Mouse (Mus musculus) stomach, postnatal 0 days (tissue): Measurements from ENCODE around the gene Grm2. TPM values are rescaled to one million over a fixed set of nuclear protein-coding genes. Genes with fewer than 3 reads are reported as not detected.

Experiments used
- ATAC-seq: fragments of 200-750 bp; cut with Nextera tagmentation; 2 replicates; pipeline ENCODE4 v1.8.0; 2017; ENCODE audit not compliant: low FRiP score, low TSS enrichment
- DNase-seq: peaks from one replicate; pipeline ENCODE4 v3.0.0-alpha.2; 2016; ENCODE audit warnings: low spot score
- H3K27ac ChIP-seq: fragments of 300-500 bp; sonication (generic); replicated peaks from 2 replicates; pipeline ENCODE4 v1.5.1; 2014; ENCODE audit warnings: mild to moderate bottlenecking, control low read depth
- H3K27me3 ChIP-seq: fragments of 300-500 bp; sonication (generic); 2 replicates; pipeline ENCODE4 v1.6.1; 2014; ENCODE audit warnings: low read length; ENCODE audit not compliant: control insufficient read depth, insufficient read depth
- H3K36me3 ChIP-seq: fragments of 300-500 bp; sonication (generic); 2 replicates; pipeline ENCODE4 v1.6.1; 2014; ENCODE audit warnings: low read length, mixed read lengths; ENCODE audit not compliant: control insufficient read depth, insufficient read depth
- H3K4me1 ChIP-seq: fragments of 300-500 bp; sonication (generic); replicated peaks from 2 replicates; pipeline ENCODE4 v1.6.1; 2014; ENCODE audit warnings: antibody characterized with exemption; ENCODE audit not compliant: control insufficient read depth, insufficient read depth
- H3K4me2 ChIP-seq: fragments of 300-500 bp; sonication (generic); replicated peaks from 2 replicates; pipeline ENCODE4 v1.6.1; 2014; ENCODE audit warnings: low read depth, mild to moderate bottlenecking, control low read depth, moderate library complexity
- H3K4me3 ChIP-seq: fragments of 300-500 bp; sonication (generic); 2 replicates; pipeline ENCODE4 v1.5.1; 2014; ENCODE audit warnings: low read depth, low read length, control low read depth
- H3K9ac ChIP-seq: fragments of 300-500 bp; sonication (generic); 2 replicates; pipeline ENCODE4 v1.6.1; 2014; ENCODE audit warnings: mild to moderate bottlenecking, low read length, control low read depth, mixed read lengths
- H3K9me3 ChIP-seq: fragments of 300-500 bp; sonication (generic); 2 replicates; pipeline ENCODE4 v1.6.1; 2016; ENCODE audit warnings: low read length; ENCODE audit not compliant: control insufficient read depth
- CTCF ChIP-seq: IDR thresholded peaks from 2 replicates; pipeline ENCODE4 v1.5.1; 2016; ENCODE audit warnings: antibody characterized with exemption, low read depth, mild to moderate bottlenecking, moderate library complexity
- EP300 ChIP-seq: optimal IDR thresholded peaks from 2 replicates; pipeline ENCODE3; 2016; ENCODE audit warnings: antibody characterized with exemption
- WGBS: fragments of 180-500 bp; shearing (Covaris S2); extraction: QIAGEN DNeasy Blood & Tissue Kit; methylation state at CpG from one replicate; pipeline ENCODE4 v1.1.7; 2014; 5-methylcytosine and 5-hydroxymethylcytosine counted together
- polyA plus RNA-seq: library from polyadenylated mRNA; unstranded; fragments of >200 nt; fragmentation: Nextera tagmentation; extraction: Ambion mirVana; gene quantifications from 2 replicates; pipeline ENCODE4 v1.2.1, GENCODE M21; 2015

Gene Grm2
- polyA plus RNA-seq, 1 experiment from 2014 or later = not detected

GRCm38 (mm10) chr9:106684918-106685248 lies 29.0 kb upstream of the Grm2 start:
- 1% methylated on average over 13 of the region's 14 CpGs for WGBS
- ATAC-seq (no peak), DNase-seq (peak; percentile 53)
- peak overlapping the region; percentile 92 for H3K27ac ChIP-seq
- peak overlapping the region; percentile 77 for H3K4me3 ChIP-seq
- H3K9me3 ChIP-seq = no peaks in the 10 kb centered on the region
- peaks cover 9% of the 10 kb centered on the region for H3K36me3 ChIP-seq
- H3K9ac ChIP-seq = peak overlapping the region; percentile 81
- 0 out of 2 replicates have a peak, but pooled peaks cover 3% of the 10 kb centered on the region for H3K4me1 ChIP-seq
- TF ChIP-seq EP300 (no peak), CTCF (no peak)
- no peaks in the 10 kb centered on the region for H3K27me3 ChIP-seq
- peak overlapping the region; percentile 93 for H3K4me2 ChIP-seq

GRCm38 (mm10) chr9:106684093-106684872 lies 28.4 kb upstream of the Grm2 start:
- Histone ChIP-seq H3K27me3 (no peaks in the 10 kb centered on the region), H3K27ac (peak overlapping the region; percentile 92; the same call in 1 of the 2 replicates), H3K4me3 (peak overlapping the region; percentile 77), H3K9ac (peak overlapping the region; percentile 81), H3K9me3 (no peaks in the 10 kb centered on the region), H3K4me1 (0 out of 2 replicates have a peak, but pooled peaks cover 3% of the 10 kb centered on the region), H3K4me2 (peak overlapping the region; percentile 93), H3K36me3 (peaks cover 13% of the 10 kb centered on the region)
- ATAC-seq (no peak), DNase-seq (no peak)
- TF ChIP-seq CTCF (no peak), EP300 (no peak)
- 64% methylated on average over 6 of the region's 6 CpGs for WGBS

DNA sequence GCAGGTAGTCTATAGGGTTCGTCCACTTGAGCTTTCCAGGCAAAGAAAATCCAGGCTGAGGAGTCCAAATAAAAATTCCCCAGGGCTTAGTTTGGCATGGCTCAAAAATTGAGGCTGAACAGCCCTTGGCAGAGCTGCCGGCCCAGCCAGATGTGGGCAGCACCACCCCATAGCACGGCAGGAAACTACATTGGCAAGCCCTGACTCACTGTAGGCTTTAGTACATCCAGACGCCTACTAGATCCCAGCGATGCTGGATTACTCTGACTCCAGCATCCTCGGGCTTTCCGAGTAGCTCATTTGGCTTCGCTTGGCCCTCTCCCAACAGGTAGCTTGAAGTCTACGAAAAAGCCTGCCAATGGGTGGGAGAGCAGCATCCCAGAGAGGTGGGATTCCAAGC lies 25.1 kb upstream of the Grm2 start:
- no peak overlapping the region for H3K4me3 ChIP-seq
- 80% methylated on average over 9 of the region's 9 CpGs for WGBS
- no peak for ATAC-seq
- no peaks in the 10 kb centered on the region for H3K27me3 ChIP-seq
- TF ChIP-seq CTCF = no peak
- TF ChIP-seq EP300 = no peak
- DNase-seq = no peak
- no peak overlapping the region for H3K9ac ChIP-seq
- no peak overlapping the region for H3K27ac ChIP-seq
- peaks cover 16% of the 10 kb centered on the region for H3K36me3 ChIP-seq
- H3K4me2 ChIP-seq = no peak overlapping the region
- H3K9me3 ChIP-seq = no peaks in the 10 kb centered on the region
- 0 out of 2 replicates have a peak, but pooled peaks cover 3% of the 10 kb centered on the region for H3K4me1 ChIP-seq

DNA sequence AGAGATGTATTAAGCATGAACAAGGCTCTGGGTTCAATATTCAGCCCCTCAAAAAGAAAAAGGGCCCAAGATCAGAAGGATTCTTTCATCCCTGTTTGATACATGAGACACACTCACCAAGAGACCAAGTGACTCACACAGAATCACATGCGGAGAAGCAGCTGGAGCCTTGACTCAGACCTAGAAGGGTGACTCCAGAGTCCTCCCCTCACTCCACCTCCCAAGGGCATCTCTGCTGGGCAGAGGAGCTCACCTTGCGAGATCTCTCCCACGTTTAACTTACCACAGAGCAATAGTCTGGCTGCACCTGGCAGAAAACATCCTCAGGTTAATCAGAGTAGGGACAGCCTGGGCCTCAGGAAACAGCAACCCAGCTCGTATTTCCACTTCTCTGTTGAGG lies 22.4 kb upstream of the Grm2 start:
- no peak overlapping the region for H3K9ac ChIP-seq
- ATAC-seq (no peak), DNase-seq (no peak)
- 63% methylated on average over 4 of the region's 4 CpGs for WGBS
- no peak overlapping the region for H3K4me3 ChIP-seq
- H3K27ac ChIP-seq = no peak overlapping the region
- TF ChIP-seq EP300 (no peak), CTCF (no peak)
- no peaks in the 10 kb centered on the region for H3K4me1 ChIP-seq
- peaks cover 22% of the 10 kb centered on the region for H3K36me3 ChIP-seq
- H3K4me2 ChIP-seq = no peak overlapping the region
- H3K9me3 ChIP-seq = no peaks in the 10 kb centered on the region
- H3K27me3 ChIP-seq = no peaks in the 10 kb centered on the region

DNA sequence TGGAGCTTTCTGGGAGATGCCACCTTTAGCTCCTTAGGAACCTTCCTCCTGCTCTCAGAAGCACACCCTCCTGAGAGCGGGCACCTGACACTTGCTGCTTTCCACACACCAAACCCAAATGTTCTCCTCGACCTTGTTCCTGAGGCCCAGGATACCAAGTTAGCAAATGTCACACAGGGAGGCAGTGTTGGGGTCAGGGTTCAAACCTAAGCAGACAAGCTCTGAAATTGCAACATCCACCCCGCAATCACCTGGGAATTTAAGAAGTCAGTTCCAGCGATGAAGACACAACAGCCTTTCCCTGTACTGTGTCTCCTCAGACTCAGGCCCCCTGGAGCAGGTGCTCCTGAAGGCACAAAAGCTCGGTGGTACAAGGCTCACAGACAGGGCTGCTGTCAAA lies 21.8 kb upstream of the Grm2 start:
- DNase-seq (no peak), ATAC-seq (no peak)
- Histone ChIP-seq H3K4me3 (no peak overlapping the region), H3K4me1 (no peaks in the 10 kb centered on the region), H3K27ac (no peak overlapping the region; the same call in 1 of the 2 replicates), H3K4me2 (no peak overlapping the region), H3K9me3 (no peaks in the 10 kb centered on the region), H3K9ac (no peak overlapping the region), H3K27me3 (no peaks in the 10 kb centered on the region), H3K36me3 (peaks cover 23% of the 10 kb centered on the region)
- WGBS = 84% methylated on average over 5 of the region's 5 CpGs
- TF ChIP-seq EP300 (no peak), CTCF (no peak)

GRCm38 (mm10) chr9:106676571-106676970 lies 20.7 kb upstream of the Grm2 start:
- no peaks in the 10 kb centered on the region for H3K27me3 ChIP-seq
- no peak for DNase-seq
- WGBS = 59% methylated on average over 4 of the region's 4 CpGs
- H3K9me3 ChIP-seq = no peaks in the 10 kb centered on the region
- H3K4me3 ChIP-seq = no peak overlapping the region
- H3K9ac ChIP-seq = no peak overlapping the region
- TF ChIP-seq EP300 (no peak), CTCF (no peak)
- H3K4me1 ChIP-seq = no peaks in the 10 kb centered on the region
- ATAC-seq = no peak
- peaks cover 20% of the 10 kb centered on the region for H3K36me3 ChIP-seq
- H3K27ac ChIP-seq = no peak overlapping the region
- H3K4me2 ChIP-seq = no peak overlapping the region
